Mouse (Mus musculus) skeletal muscle tissue, adult 2 months (tissue): ENCODE measurements at regions not wholly inside any gene's neighbourhood (a gene's known extent, or its start where the extent isn't known, plus 50 kb on each side); places are given as distances from the start of the nearest gene placed in this dataset.

Source experiments
- DNase-seq: peaks from one replicate; pipeline ENCODE4 v3.0.0-alpha.2; 2012; ENCODE audit warnings: low read depth, low spot score

- DNase-seq, result no peak
Observed at GRCm38 (mm10) chr11:48176451-48176850, 187.7 kb upstream of the Sgcd start.

- no peak for DNase-seq
Observed at GRCm38 (mm10) chr11:48152219-48152618, 163.4 kb upstream of the Sgcd start.

GRCm38 (mm10) chr11:48133335-48133734 lies 144.6 kb upstream of the Sgcd start:
- DNase-seq, result no peak

GRCm38 (mm10) chr11:48098063-48098462 lies 109.3 kb upstream of the Sgcd start:
- no peak for DNase-seq

- DNase-seq, result no peak
Observed at GRCm38 (mm10) chr11:48097455-48097854, 108.7 kb upstream of the Sgcd start.

GRCm38 (mm10) chr11:48067072-48067471 lies 78.3 kb upstream of the Sgcd start:
- no peak for DNase-seq

- DNase-seq, result no peak
Observed at GRCm38 (mm10) chr11:48063719-48064118, 75.0 kb upstream of the Sgcd start.

- no peak for DNase-seq
Observed at GRCm38 (mm10) chr11:48061501-48061900, 72.7 kb upstream of the Sgcd start.

GRCm38 (mm10) chr11:48051156-48051866 lies 62.5 kb upstream of the Sgcd start:
- no peak for DNase-seq

- no peak for DNase-seq
Observed at GRCm38 (mm10) chr11:48048311-48048710, 59.5 kb upstream of the Sgcd start.
